Mouse (Mus musculus) gonadal fat pad, adult 2 months (tissue): ENCODE measurements around the gene Myadm. TPM values are rescaled to one million over a fixed set of nuclear protein-coding genes. Genes with fewer than 3 reads are reported as not detected.
"Not testable (repeated sequence)": the region's sequence is repeated elsewhere in the genome, so short reads cannot be mapped to it uniquely, and the experiment has no call there.

Source experiments
- DNase-seq: peaks from one replicate; pipeline ENCODE4 v3.0.0-alpha.2; 2012; ENCODE audit warnings: low read depth
- polyA plus RNA-seq: library from polyadenylated mRNA; depleted of rRNA; stranded (reverse); fragments of >200 nt; gene quantifications from 2 replicates; pipeline ENCODE4 v1.2.3, GENCODE M21; 2012

The Myadm gene
- polyA plus RNA-seq, 1 experiment = 292 TPM

- DNase-seq = no peak
These were observed 1.6 kb downstream of the Myadm start for GRCm38 (mm10) chr7:3290257-3291033.

GRCm38 (mm10) chr7:3291197-3291596 lies 2.3 kb downstream of the Myadm start:
- no peak for DNase-seq

DNA sequence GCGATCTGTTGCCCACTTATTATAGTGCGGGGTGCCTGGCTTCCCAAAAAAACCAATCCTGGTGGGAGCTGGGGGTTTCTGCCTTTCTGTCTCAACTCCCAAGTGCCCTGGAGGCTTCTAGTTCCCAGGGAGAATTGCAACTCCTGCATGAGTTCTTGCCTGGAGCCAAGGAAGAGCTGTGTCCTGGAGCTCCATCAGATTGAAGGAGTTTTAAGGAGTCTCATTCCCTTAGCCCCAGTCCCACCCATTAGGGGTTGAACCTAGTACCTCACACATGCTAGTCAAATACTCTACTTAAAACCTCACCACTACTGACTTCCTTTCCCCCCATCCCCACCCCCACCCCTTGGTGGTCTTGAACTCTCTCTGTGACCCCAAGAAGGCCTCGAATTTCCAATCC lies 2.9 kb downstream of the Myadm start:
- no peak for DNase-seq

GRCm38 (mm10) chr7:3292271-3292670 lies 3.4 kb downstream of the Myadm start:
- DNase-seq = not testable (repeated sequence)

DNA sequence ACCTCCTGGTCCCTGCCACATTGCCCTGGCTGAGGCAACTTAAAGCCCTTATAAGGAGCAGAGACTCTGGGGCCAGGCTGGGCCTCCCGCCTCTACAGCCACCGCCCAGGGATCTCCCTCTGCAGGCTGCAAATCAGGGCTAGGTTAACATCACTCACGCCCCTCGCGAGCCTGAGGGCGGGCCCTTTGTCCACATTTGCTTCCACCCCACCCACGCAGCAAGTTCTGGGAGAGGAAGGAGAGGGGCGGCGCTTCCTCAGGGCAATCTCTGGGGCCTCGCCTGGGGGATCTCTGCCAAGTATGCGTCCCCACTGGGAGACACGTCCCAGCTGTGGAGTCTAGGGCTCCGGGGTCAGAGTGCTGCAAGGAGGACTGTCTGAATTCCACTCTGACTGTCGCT lies 3.9 kb downstream of the Myadm start:
- DNase-seq = no peak

- DNase-seq = no peak
These were observed 5.9 kb downstream of the Myadm start for GRCm38 (mm10) chr7:3294794-3295193.

DNA sequence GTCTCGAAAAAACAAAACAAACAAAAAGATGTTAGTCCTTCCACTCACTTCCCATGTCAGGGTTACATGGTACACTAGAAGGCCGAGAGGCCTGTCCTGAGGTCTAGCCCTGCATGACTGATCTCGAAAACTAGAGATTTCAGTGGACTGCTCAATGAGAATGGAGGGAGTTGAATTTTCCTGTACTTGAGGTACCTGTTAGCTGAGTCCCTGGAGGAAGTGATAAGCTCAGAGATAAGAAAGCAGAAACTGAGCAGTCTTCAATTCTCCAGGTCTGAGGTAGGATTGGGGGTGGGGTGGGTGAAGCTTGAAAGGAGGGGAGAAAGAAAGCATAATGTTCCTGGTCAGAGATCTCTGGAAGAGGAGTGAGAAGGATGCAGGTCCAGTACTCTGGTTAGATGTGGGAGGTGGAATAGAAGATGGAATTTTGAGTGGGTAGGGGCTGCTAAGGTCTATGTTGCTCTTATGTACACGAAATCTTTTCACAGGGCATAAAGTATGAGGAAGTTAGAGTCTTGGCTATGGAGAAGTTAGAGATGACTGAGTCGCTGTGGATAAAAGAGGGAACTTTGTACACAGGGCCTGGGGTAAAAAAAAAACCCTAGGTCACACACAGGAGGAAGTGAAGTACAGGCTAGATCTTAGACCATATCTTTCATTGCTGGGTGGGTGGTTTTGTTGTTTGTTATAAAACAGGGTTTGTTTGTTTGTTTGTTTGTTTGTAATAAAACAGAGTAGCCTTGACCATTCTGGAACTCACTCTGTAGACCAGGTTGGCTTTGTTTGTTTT lies 6.6 kb downstream of the Myadm start:
- DNase-seq = no peak

GRCm38 (mm10) chr7:3296711-3297110 lies 7.8 kb downstream of the Myadm start:
- no peak for DNase-seq

DNA sequence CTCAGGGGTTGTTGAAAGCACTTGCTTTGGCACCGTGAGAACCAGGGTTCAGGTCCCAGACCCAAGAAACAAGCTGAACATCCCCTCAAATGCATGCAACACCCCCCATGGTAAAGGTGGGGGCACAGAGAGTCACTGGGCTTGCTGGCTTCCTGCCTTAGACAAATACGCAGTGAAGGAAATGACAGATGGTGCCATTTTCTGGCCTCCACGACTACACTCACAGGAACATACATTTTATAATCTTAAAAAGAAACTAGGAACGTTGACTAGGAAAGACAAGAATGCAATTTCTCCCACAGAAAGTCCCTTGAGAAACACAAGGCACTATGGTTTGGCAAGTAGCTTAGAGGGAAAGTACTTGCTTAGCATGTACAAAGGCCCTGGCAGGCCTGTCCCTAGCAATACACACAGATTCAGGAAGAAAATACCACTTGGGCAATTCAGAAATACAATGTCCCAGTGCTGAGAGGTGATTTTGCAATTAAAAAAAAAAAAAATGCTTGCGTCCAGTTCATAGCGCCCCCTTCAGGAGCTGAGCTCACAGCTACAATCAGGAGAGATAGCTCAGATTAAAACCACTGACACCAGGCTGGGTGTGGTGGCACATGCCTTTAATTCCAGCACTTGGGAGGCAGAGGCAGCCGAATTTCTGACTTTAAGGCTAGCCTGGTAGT lies 11.2 kb downstream of the Myadm start:
- peak; percentile 72 for DNase-seq

- DNase-seq = no peak
These were observed 12.2 kb downstream of the Myadm start for GRCm38 (mm10) chr7:3300891-3301627.

- no peak for DNase-seq
These were observed 13.0 kb downstream of the Myadm start for GRCm38 (mm10) chr7:3301628-3302555.

DNA sequence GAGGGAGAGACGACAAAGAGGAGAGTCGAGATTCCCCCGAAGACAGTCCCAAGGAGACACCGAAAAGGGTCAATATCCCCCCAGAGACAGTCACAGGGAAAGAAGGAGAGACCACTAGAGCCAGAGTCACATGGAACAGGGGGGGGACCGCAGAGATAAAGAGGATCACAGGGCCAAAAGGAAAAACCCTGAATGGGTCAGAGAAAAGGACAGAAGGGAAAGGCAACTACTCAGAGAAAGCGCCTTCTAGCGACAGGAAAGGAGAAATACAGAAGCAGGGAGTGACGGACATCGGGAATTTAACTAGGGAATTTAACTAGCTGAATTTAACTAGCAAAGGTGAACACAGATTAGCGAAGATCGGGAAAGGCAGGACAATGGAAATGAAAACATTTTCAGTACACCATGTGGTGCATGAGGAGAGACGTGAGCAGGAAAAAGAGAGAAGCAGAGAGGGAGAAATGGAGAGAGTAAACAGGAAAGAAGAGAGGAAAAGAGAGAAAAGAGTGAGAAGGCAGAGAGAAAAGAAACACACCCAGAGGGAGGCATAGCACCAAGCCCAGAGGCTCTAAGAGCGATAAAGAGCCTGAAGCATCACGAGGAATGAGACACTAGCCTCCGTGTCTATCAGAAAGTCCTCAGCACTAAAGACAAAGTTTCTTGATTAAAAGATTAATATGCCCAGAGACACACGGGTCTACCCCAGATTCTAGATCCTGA lies 13.8 kb downstream of the Myadm start:
- DNase-seq = no peak

DNA sequence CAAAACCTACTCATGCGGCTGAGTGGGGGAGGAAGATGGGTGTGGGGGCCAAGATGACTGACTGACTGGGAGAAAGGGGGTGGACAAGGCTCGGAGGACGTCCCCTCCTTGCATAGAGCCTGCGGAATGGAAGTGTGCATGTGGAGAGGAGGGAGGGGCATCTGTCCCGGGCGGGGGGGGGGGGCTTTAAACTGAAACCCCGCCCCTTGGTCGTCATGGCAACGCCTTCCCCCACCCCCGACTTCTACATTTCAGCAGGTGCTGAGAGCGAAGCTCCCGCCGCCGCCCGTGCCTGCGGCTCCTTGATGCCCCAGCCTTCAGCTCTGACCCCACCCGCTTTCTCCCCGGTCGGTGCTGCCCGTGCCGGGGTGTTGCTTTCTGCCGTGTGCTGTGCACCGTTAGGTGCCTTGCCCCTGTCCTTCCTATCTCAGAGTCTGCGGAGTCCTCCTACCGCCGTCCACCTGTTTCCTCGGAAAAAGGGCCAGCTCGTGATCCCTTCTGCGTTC lies 14.4 kb downstream of the Myadm start:
- no peak for DNase-seq

GRCm38 (mm10) chr7:3303789-3304188 lies 14.9 kb downstream of the Myadm start:
- no peak for DNase-seq

DNA sequence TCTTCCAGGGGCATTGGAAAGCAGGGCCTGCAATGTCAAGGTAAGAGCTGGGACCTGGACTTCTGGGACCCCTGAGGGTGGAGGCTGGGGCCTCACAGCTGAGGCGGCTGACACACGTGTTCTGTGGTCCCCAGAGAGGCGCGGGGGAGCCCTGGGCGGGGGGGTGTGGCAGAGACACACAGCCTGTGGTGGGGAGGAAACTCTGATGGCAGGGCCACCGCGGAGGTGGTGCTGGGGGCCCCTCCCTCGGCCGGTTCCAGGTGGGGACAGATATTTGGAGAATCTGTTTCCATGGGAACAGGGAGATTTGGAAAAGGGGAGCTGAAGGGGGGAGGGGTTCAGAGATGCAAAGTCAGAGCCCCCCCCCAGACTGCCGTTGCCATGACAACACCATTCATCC lies 15.4 kb downstream of the Myadm start:
- no peak for DNase-seq

DNA sequence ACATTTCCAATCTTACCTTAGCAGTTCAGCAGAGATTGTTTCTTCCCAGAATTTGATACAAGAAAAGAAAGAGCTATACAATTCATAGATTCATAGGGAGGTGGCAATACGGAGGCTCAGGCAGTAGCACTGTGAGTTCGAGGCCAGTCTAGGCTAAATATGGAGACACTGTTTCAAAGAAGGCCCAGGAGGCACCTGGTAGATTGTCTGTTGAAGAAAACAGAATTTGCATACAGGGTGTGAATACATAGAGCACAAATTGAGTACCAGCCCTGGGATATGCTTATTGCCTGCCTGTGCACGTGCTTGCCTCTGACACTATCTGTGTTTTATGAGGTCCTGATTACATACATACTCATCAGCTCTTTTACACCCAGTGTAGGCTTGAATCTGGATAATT lies 17.5 kb downstream of the Myadm start:
- no peak for DNase-seq

DNA sequence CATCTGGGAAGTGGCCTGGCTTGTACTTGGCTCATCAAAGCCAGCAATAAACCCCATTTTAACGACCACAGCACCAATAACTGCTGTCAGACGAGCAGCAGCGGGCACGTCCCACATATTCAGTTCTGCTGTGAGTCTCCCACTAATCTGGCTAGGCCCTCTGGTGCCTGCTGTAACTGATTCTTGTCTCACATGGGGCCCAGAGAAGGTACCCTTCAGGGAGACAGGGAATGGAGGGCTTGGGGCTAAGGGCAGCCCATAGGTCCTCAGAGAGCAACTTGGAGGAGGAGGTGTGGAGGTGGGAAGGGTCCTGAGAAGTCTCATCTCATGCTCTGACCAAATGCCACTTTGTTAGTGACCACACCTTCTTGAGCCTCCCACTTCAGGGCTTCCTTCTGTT lies 19.8 kb downstream of the Myadm start:
- no peak for DNase-seq

DNA sequence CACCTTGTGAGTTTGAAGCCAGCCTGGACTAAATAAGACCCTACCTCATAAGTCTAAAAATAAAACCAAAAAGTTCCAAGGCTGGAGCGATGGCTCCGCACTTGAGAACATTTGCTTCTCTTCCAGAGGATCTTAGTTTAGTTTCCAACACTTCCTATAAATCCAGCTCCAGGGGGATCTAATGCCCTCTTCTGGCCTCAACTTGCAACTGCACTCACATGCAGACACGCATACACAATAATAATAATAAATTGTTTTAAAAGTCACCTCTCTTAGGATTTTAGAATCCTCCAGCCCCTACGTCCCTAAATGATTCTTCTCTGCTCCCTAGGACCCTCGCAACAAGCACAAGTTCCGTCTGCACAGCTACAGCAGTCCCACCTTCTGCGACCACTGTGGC lies 21.4 kb downstream of the Myadm start:
- no peak for DNase-seq

- DNase-seq = no peak
These were observed 24.7 kb downstream of the Myadm start for GRCm38 (mm10) chr7:3313571-3313970.

DNA sequence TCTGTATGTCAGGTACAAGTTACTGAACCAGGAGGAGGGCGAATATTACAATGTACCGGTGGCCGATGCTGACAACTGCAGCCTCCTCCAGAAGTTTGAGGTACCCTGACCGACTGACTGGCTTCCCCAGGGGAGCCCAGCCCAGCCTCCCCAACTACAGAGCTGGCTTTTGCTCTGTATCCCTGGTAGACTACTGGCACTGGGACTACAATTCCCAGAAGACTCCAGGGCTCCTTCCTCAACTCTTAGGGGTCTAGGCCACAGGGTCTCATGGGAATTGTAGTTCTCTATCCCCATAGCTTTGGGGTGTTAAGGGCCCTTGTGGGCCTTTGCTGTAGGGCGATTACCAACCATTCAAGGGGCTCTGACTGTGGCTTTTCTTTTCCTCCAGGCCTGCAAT lies 25.2 kb downstream of the Myadm start:
- DNase-seq = no peak
